Mouse (Mus musculus) adrenal gland, adult 10 weeks (tissue): ENCODE data around the gene Olfr366. TPM values are rescaled to one million over a fixed set of nuclear protein-coding genes. Genes with fewer than 3 reads are reported as not detected.

Experiments
- polyA plus RNA-seq: library from polyadenylated mRNA; stranded (reverse); fragments of 350-450 nt; fragmentation: Illumina TruSeq; extraction: RNeasy Lipid Tissue Mini Kit (QIAGEN cat#74804); gene quantifications from one replicate; pipeline ENCODE4 v1.2.3, GENCODE M21; 2014; ENCODE audit warnings: low read depth, low replicate concordance

Olfr366 gene
- polyA plus RNA-seq: not detected

GRCm38 (mm10) chr2:37211274-37211673, at the start of gene Olfr366:
Gene Olfr366 (plus strand): TSS chr2:37211574.

GRCm38 (mm10) chr2:37187898-37188297, 23.5 kb upstream of the Olfr366 start, which contains the start of gene Olfr365:
Gene Olfr365 (plus strand): TSS chr2:37188198.

Other genes with a start within 250 kb of the Olfr366 start
- not detected for gene Olfr357, start 217.7 kb upstream of the Olfr366 start, polyA plus RNA-seq
- gene Olfr358, start 202.2 kb upstream of the Olfr366 start, polyA plus RNA-seq: not detected
- not detected for gene Olfr360, start 145.8 kb upstream of the Olfr366 start, polyA plus RNA-seq
- gene Olfr361, start 122.3 kb upstream of the Olfr366 start, polyA plus RNA-seq: not detected
- gene Olfr362, start 93.7 kb upstream of the Olfr366 start, polyA plus RNA-seq: not detected
- gene Olfr364-ps1, start 72.3 kb upstream of the Olfr366 start, polyA plus RNA-seq: not detected
- not detected for gene Olfr365, start 23.4 kb upstream of the Olfr366 start, polyA plus RNA-seq
- gene Olfr368, start 114.9 kb downstream of the Olfr366 start, polyA plus RNA-seq: not detected
- gene Pdcl, start 147.8 kb downstream of the Olfr366 start, polyA plus RNA-seq: 111 TPM
- 55.3 TPM for gene Rc3h2, start 211.3 kb downstream of the Olfr366 start, polyA plus RNA-seq
- 20.5 TPM for gene Zbtb26, start 231.6 kb downstream of the Olfr366 start, polyA plus RNA-seq
- gene Zbtb6, start 231.6 kb downstream of the Olfr366 start, polyA plus RNA-seq: 56.1 TPM
- 80.6 TPM for gene Rabgap1, start 231.7 kb downstream of the Olfr366 start, polyA plus RNA-seq